Mouse (Mus musculus) liver, embryonic 11.5 days (tissue): ENCODE measurements around the gene Prkag2. TPM values are rescaled to one million over a fixed set of nuclear protein-coding genes. Genes with fewer than 3 reads are reported as not detected.
A peak's percentile ranks its signal among the peaks of the same experiment; 100 is the strongest.

Experiments used
- ATAC-seq: fragments of 200-750 bp; cut with Nextera tagmentation; replicated peaks from 2 replicates; pipeline ENCODE4 v1.8.0; 2017; ENCODE audit warnings: moderate number of reproducible peaks, mild to moderate bottlenecking, moderate TSS enrichment, moderate library complexity; ENCODE audit not compliant: low FRiP score
- DNase-seq: peaks from one replicate; pipeline ENCODE4 v3.0.0-alpha.2; 2017; ENCODE audit warnings: low spot score
- H3K27ac ChIP-seq: fragments of 300-500 bp; sonication (generic); 2 replicates; pipeline ENCODE4 v1.5.1; 2014; ENCODE audit warnings: mild to moderate bottlenecking, low read depth, low read length, control low read depth
- H3K27me3 ChIP-seq: fragments of 300-500 bp; sonication (generic); replicated peaks from 2 replicates; pipeline ENCODE4 v1.6.1; 2014; ENCODE audit warnings: low read length, mixed read lengths; ENCODE audit not compliant: control insufficient read depth, insufficient read depth
- H3K36me3 ChIP-seq: fragments of 300-500 bp; sonication (generic); 2 replicates; pipeline ENCODE4 v1.6.1; 2014; ENCODE audit warnings: mild to moderate bottlenecking, low read length, moderate library complexity, mixed read lengths; ENCODE audit not compliant: control insufficient read depth, insufficient read depth
- H3K4me1 ChIP-seq: fragments of 300-500 bp; sonication (generic); replicated peaks from 2 replicates; pipeline ENCODE4 v1.6.1; 2014; ENCODE audit warnings: low read length, mixed read lengths; ENCODE audit not compliant: control insufficient read depth, insufficient read depth
- H3K4me2 ChIP-seq: fragments of 300-500 bp; sonication (generic); 2 replicates; pipeline ENCODE4 v1.6.1; 2014; ENCODE audit warnings: mild to moderate bottlenecking, control low read depth, moderate library complexity
- H3K4me3 ChIP-seq: fragments of 300-500 bp; sonication (generic); 2 replicates; pipeline ENCODE4 v1.5.1; 2014; ENCODE audit warnings: low read depth, low read length, control low read depth
- H3K9ac ChIP-seq: fragments of 300-500 bp; sonication (generic); 2 replicates; pipeline ENCODE4 v1.6.1; 2014; ENCODE audit warnings: low read depth, low read length, control low read depth
- H3K9me3 ChIP-seq: fragments of 300-500 bp; sonication (generic); 2 replicates; pipeline ENCODE4 v1.6.1; 2016; ENCODE audit warnings: low read length, inconsistent platforms, mixed read lengths; ENCODE audit not compliant: control insufficient read depth
- WGBS: fragments of 180-500 bp; shearing (Covaris S2); extraction: QIAGEN DNeasy Blood & Tissue Kit; methylation state at CpG from one replicate; pipeline ENCODE4 v1.1.7; 2014; 5-methylcytosine and 5-hydroxymethylcytosine counted together
- polyA plus RNA-seq: library from polyadenylated mRNA; unstranded; fragments of >200 nt; fragmentation: Nextera tagmentation; extraction: Ambion mirVana; gene quantifications from 2 replicates; pipeline ENCODE4 v1.2.1, GENCODE M21; 2014

Prkag2 gene
- polyA plus RNA-seq, 1 experiment from 2014 or later: 12.8 TPM

- 40% methylated on average over 3 of the region's 3 CpGs for WGBS
- peaks cover 20% of the 10 kb centered on the region for H3K4me1 ChIP-seq
These were observed 91.5 kb downstream of the Prkag2 start for GRCm38 (mm10) chr5:25008966-25009365.

DNA sequence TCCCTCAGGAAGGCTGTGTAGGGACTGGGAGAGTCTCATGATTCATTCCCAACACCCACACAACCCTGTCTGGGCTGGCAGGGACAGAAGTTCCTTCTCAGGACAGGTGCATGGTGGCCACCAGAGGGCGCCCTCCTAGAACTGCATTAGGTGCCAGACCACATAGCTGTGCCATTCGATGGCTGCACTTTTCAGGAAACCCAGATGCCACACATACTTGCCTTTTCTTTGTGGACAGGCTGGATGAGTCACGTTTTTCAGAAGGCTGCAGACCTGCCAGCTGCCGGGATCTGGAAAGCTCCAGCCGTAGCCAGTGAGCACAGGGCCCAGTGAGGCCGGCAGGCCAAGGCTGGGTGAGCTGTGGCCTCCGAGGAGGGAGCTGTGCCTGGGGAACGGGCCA, 93.6 kb downstream of the Prkag2 start:
- ATAC-seq: peak; percentile 35; the same call in 1 of the 2 replicates
- no peak overlapping the region for H3K9ac ChIP-seq

More at GRCm38 (mm10) chr5:25008966-25009365, 91.5 kb downstream of the Prkag2 start:
- Histone ChIP-seq H3K4me2 (no peak overlapping the region), H3K36me3 (no peaks in the 10 kb centered on the region), H3K27ac (no peak overlapping the region), H3K9me3 (no peaks in the 10 kb centered on the region), H3K27me3 (no peaks in the 10 kb centered on the region), H3K9ac (no peak overlapping the region), H3K4me3 (no peak overlapping the region)
- DNase-seq (no peak), ATAC-seq (no peak)

DNA sequence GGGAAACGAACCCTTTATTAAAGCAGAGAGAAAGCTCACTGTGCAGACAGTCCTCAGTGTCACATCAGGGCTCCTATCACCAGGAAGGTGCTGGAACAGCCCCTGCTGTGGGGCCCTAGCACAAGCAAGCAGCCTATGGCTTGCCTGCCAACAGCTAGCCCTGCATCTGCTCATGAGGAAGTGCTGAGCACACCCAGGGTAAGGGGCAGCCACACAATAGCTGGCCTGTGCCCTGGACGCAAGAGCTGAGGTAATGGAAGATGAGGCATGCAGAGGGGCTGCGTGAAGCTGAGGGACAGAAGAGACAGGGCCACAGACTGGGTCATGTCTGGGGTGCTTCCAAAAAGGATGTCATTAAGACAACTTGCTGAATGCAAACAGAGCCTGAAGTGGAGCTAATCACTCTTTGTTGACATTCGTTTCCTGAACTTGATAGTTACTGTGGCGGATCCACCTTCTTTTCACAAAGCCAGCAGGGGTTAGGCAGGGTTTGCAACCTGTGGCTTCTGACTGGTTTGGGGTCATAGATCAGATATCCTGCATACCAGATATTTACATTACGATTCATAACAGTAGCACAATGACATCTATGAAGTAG, 94.8 kb downstream of the Prkag2 start:
- H3K4me1 ChIP-seq: peaks cover 16% of the 10 kb centered on the region
- H3K27me3 ChIP-seq: no peaks in the 10 kb centered on the region
- no peak overlapping the region for H3K27ac ChIP-seq
- WGBS: 19% methylated on average over 6 of the region's 6 CpGs
- H3K4me3 ChIP-seq: no peak overlapping the region
- no peak for DNase-seq
- no peak for ATAC-seq
- H3K4me2 ChIP-seq: no peak overlapping the region
- no peaks in the 10 kb centered on the region for H3K9me3 ChIP-seq
- H3K9ac ChIP-seq: no peak overlapping the region
- no peaks in the 10 kb centered on the region for H3K36me3 ChIP-seq

More for the DNA sequence above, 93.6 kb downstream of the Prkag2 start:
- no peaks in the 10 kb centered on the region for H3K27me3 ChIP-seq
- peak; percentile 65 for DNase-seq
- no peak overlapping the region for H3K4me3 ChIP-seq
- peaks cover 20% of the 10 kb centered on the region for H3K4me1 ChIP-seq
- no peak overlapping the region for H3K4me2 ChIP-seq
- H3K27ac ChIP-seq: no peak overlapping the region
- no peaks in the 10 kb centered on the region for H3K9me3 ChIP-seq
- no peaks in the 10 kb centered on the region for H3K36me3 ChIP-seq
- 40% methylated on average over 8 of the region's 8 CpGs for WGBS

GRCm38 (mm10) chr5:25001391-25001794, 99.0 kb downstream of the Prkag2 start:
- Histone ChIP-seq H3K27ac (no peak overlapping the region), H3K27me3 (no peaks in the 10 kb centered on the region), H3K4me1 (peaks cover 9% of the 10 kb centered on the region), H3K4me3 (no peak overlapping the region), H3K36me3 (no peaks in the 10 kb centered on the region), H3K4me2 (no peak overlapping the region), H3K9me3 (no peaks in the 10 kb centered on the region), H3K9ac (no peak overlapping the region)
- DNase-seq (no peak), ATAC-seq (no peak)
- WGBS: 51% methylated on average over 8 of the region's 8 CpGs

DNA sequence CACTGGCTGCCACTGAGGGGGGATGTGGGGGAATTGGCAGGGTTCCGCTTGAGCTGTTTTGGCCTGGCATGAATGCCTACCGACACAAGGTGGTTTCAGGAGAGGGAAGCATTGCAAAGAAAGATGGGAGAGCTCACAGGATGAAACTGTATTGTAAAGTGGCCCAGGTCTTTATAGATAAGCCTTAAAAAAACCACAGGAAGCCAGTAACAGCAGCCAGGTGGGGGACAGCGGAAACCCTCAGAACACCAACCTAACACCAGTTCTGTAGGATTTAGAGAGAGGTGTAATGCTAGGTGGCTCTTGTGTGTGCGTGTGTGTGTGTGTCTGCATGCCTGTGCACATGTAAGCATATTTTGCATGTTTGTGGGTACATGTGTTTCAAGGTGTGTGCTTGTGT, 101.1 kb downstream of the Prkag2 start:
- DNase-seq: no peak
- Histone ChIP-seq H3K9ac (no peak overlapping the region), H3K9me3 (no peaks in the 10 kb centered on the region), H3K4me1 (no peaks in the 10 kb centered on the region; the same call in 1 of the 2 replicates), H3K36me3 (no peaks in the 10 kb centered on the region), H3K4me3 (no peak overlapping the region), H3K4me2 (no peak overlapping the region), H3K27me3 (no peaks in the 10 kb centered on the region), H3K27ac (no peak overlapping the region)
- WGBS: 71% methylated on average over 4 of the region's 4 CpGs
- no peak for ATAC-seq

DNA sequence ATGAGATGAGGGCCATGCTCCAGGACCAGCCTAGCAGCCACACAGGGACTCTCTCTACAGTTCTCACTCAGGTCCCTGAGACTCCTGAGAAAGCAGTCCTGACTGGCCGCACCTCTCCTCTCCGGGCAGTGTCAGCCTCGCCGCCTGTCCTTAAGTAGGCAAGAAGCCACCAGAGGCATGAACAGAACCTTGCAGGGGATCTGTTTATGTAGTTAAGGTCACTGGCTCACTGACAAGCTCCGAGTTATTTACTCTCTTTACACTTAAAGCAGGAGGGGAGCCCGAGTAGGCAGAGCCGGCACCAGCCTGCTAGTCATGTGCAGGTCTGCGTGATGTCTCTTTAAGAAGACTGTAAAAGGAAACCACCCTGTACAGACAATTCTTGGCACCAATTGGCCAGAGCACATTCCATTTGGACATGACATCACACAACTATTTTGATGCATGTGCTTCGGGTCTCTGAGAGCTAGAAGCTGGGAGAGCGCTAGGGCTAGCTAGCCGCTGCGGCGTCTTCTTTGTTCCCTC, 104.8 kb downstream of the Prkag2 start:
- H3K4me2 ChIP-seq: peak overlapping the region; percentile 22; the same call in 1 of the 2 replicates
- no peaks in the 10 kb centered on the region for H3K36me3 ChIP-seq
- no peaks in the 10 kb centered on the region; the same call in 1 of the 2 replicates for H3K4me1 ChIP-seq
- H3K9ac ChIP-seq: no peak overlapping the region
- ATAC-seq (peak; percentile 49; the same call in 1 of the 2 replicates), DNase-seq (no peak)
- H3K4me3 ChIP-seq: no peak overlapping the region
- WGBS: 58% methylated on average over 13 of the region's 13 CpGs
- no peaks in the 10 kb centered on the region for H3K27me3 ChIP-seq
- no peaks in the 10 kb centered on the region for H3K9me3 ChIP-seq
- H3K27ac ChIP-seq: no peak overlapping the region

DNA sequence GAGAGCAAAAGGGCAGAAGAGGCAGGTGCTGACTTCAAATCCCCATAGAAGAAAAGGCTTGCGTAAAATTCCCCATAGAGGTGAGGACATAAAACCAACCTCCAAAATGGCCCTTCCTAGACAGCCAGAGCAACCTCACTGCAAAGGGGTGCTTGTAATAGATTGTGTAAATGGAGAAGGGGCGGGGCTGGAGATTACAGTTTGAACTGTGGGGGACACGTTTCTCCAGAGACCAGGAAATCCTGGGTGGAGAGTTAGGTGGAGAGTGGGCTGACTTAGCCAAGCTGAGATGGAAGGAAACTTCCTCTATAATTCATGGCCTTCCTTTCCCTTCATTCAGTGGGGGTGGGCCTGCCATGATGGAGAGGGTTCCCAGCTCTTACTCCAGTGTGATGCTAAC, 107.3 kb downstream of the Prkag2 start:
- Histone ChIP-seq H3K27me3 (no peaks in the 10 kb centered on the region), H3K9me3 (no peaks in the 10 kb centered on the region), H3K4me1 (no peaks in the 10 kb centered on the region; the same call in 1 of the 2 replicates), H3K4me2 (no peak overlapping the region), H3K4me3 (no peak overlapping the region), H3K36me3 (no peaks in the 10 kb centered on the region), H3K9ac (no peak overlapping the region), H3K27ac (no peak overlapping the region)
- 52% methylated on average over 3 of the region's 3 CpGs for WGBS
- ATAC-seq (no peak), DNase-seq (no peak)

DNA sequence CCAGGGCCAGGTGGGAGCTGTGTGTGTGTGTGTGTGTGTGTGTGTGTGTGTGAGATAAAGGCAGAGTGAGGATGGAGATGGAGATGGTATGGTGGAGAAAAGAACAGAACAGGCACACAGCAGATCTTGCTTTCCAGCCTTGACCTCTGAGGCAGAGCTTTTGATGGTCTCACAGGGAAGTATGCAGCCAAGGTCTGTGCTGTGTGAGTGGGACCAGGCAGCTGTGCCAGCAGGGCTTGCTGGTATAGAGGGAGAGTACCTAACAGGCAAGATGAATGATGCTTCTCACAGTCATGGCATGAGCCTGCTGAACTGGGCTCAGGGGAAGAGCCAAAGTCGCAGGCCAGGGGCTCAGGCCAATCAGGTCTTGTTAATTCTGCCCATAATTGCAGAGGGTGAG, 108.9 kb downstream of the Prkag2 start:
- Histone ChIP-seq H3K27me3 (no peaks in the 10 kb centered on the region), H3K4me2 (no peak overlapping the region), H3K9ac (no peak overlapping the region), H3K36me3 (no peaks in the 10 kb centered on the region), H3K4me1 (no peaks in the 10 kb centered on the region; the same call in 1 of the 2 replicates), H3K27ac (no peak overlapping the region), H3K4me3 (no peak overlapping the region), H3K9me3 (no peaks in the 10 kb centered on the region)
- DNase-seq: no peak
- ATAC-seq: no peak
- WGBS: 65% methylated on average over 1 of the region's 1 CpGs

GRCm38 (mm10) chr5:24990460-24990859, 110.0 kb downstream of the Prkag2 start:
- H3K9ac ChIP-seq: no peak overlapping the region
- H3K4me2 ChIP-seq: no peak overlapping the region
- DNase-seq (no peak), ATAC-seq (no peak)
- WGBS: 70% methylated on average over 5 of the region's 5 CpGs
- H3K36me3 ChIP-seq: no peaks in the 10 kb centered on the region
- H3K4me3 ChIP-seq: no peak overlapping the region
- H3K9me3 ChIP-seq: no peaks in the 10 kb centered on the region
- no peaks in the 10 kb centered on the region for H3K4me1 ChIP-seq
- no peak overlapping the region for H3K27ac ChIP-seq
- H3K27me3 ChIP-seq: no peaks in the 10 kb centered on the region
